Mouse (Mus musculus) mouse trophoblast stem cell (cell line): Measurements from ENCODE around the gene Alk.

Experiments
- in situ Hi-C, 2 experiments: fragments of 300-500 bp; cut with MseI, MboI; formaldehyde crosslinking; loops; 2 replicates in 1 of 2; 3 replicates in 1 of 2; pipeline ENCODE4 v1.15.1; 2025

Alk gene

GRCm38 (mm10) chr17:71909107-71909506 is 695.3 kb downstream of the Alk start:
- in situ Hi-C loops = no loop called here

- in situ Hi-C loops = no loop called here
These were observed 723.1 kb downstream of the Alk start for GRCm38 (mm10) chr17:71881369-71881768.

- in situ Hi-C loops = loop anchor here (10.0 kb wide), 2 partner anchors 181 to 311 kb away; no protein-coding TSS in a partner anchor
These were observed 728.9 kb downstream of the Alk start for GRCm38 (mm10) chr17:71875492-71875891.

GRCm38 (mm10) chr17:71874795-71875194 is 729.6 kb downstream of the Alk start:
- in situ Hi-C loops = loop anchor here (5.0 to 10.0 kb wide), 4 partner anchors 180 to 310 kb away; no protein-coding TSS in a partner anchor

- in situ Hi-C loops = loop anchor here (5.0 to 10.0 kb wide), 4 partner anchors 179 to 309 kb away; no protein-coding TSS in a partner anchor
These were observed 730.4 kb downstream of the Alk start for GRCm38 (mm10) chr17:71874077-71874476.

- in situ Hi-C loops = loop anchor here (5.0 to 10.0 kb wide), 4 partner anchors 178 to 308 kb away; no protein-coding TSS in a partner anchor
These were observed 731.5 kb downstream of the Alk start for GRCm38 (mm10) chr17:71872976-71873375.

GRCm38 (mm10) chr17:71871981-71872380 is 732.4 kb downstream of the Alk start:
- in situ Hi-C loops = loop anchor here (5.0 to 10.0 kb wide), 4 partner anchors 177 to 307 kb away; no protein-coding TSS in a partner anchor

- in situ Hi-C loops = loop anchor here (5.0 to 10.0 kb wide), 4 partner anchors 176 to 306 kb away; no protein-coding TSS in a partner anchor
These were observed 733.8 kb downstream of the Alk start for GRCm38 (mm10) chr17:71870641-71871040.

- in situ Hi-C loops = loop anchor here (5.0 to 10.0 kb wide), 4 partner anchors 175 to 305 kb away; no protein-coding TSS in a partner anchor
These were observed 734.2 kb downstream of the Alk start for GRCm38 (mm10) chr17:71870232-71870621.

GRCm38 (mm10) chr17:71869372-71870231 is 734.8 kb downstream of the Alk start:
- in situ Hi-C loops = loop anchor here (5.0 to 10.0 kb wide), 4 partner anchors 175 to 305 kb away; no protein-coding TSS in a partner anchor

- in situ Hi-C loops = no loop called here
These were observed 735.6 kb downstream of the Alk start for GRCm38 (mm10) chr17:71868828-71869227.

GRCm38 (mm10) chr17:71867892-71868291 is 736.5 kb downstream of the Alk start:
- in situ Hi-C loops = no loop called here

- in situ Hi-C loops = no loop called here
These were observed 739.0 kb downstream of the Alk start for GRCm38 (mm10) chr17:71865437-71865836.

- in situ Hi-C loops = no loop called here
These were observed 740.4 kb downstream of the Alk start for GRCm38 (mm10) chr17:71864039-71864438.

- in situ Hi-C loops = no loop called here
These were observed 741.5 kb downstream of the Alk start for GRCm38 (mm10) chr17:71862895-71863294.

- in situ Hi-C loops = no loop called here
These were observed 742.2 kb downstream of the Alk start for GRCm38 (mm10) chr17:71862184-71862583.

GRCm38 (mm10) chr17:71831960-71832359 is 772.5 kb downstream of the Alk start:
- in situ Hi-C loops = no loop called here

GRCm38 (mm10) chr17:71828647-71829414 is 775.6 kb downstream of the Alk start:
- in situ Hi-C loops = no loop called here

GRCm38 (mm10) chr17:71827627-71828026 is 776.8 kb downstream of the Alk start:
- in situ Hi-C loops = no loop called here

GRCm38 (mm10) chr17:71826603-71827002 is 777.8 kb downstream of the Alk start:
- in situ Hi-C loops = no loop called here

- in situ Hi-C loops = no loop called here
These were observed 780.7 kb downstream of the Alk start for GRCm38 (mm10) chr17:71823622-71824306.
